Mouse (Mus musculus): ENCODE results near the gene Etv1. TPM values are rescaled to one million over a fixed set of nuclear protein-coding genes. Genes with fewer than 3 reads are reported as not detected.
"Not testable (repeated sequence)": the region's sequence is repeated elsewhere in the genome, so short reads cannot be mapped to it uniquely, and the experiment has no call there.

The Etv1 gene
- polyA plus RNA-seq, 1 experiment from 2014 or later = 13.5 TPM

- 84% methylated on average over 4 of the region's 4 CpGs for WGBS
- no peak overlapping the region for H3K4me3 ChIP-seq
- no peaks in the 10 kb centered on the region for H3K27me3 ChIP-seq
- no peak overlapping the region for H3K4me2 ChIP-seq (replicated peaks)
- ATAC-seq (ENCODE audit: low FRiP score, low read depth) = no peak
- no peaks in the 10 kb centered on the region for H3K4me1 ChIP-seq
- H3K27ac ChIP-seq (replicated peaks) = no peak overlapping the region
- H3K9me3 ChIP-seq = no peaks in the 10 kb centered on the region
- no peak overlapping the region for H3K9ac ChIP-seq (replicated peaks)
- H3K36me3 ChIP-seq = no peaks in the 10 kb centered on the region
These were observed 41.5 kb downstream of the Etv1 start for GRCm38 (mm10) chr12:38820642-38821041.

DNA sequence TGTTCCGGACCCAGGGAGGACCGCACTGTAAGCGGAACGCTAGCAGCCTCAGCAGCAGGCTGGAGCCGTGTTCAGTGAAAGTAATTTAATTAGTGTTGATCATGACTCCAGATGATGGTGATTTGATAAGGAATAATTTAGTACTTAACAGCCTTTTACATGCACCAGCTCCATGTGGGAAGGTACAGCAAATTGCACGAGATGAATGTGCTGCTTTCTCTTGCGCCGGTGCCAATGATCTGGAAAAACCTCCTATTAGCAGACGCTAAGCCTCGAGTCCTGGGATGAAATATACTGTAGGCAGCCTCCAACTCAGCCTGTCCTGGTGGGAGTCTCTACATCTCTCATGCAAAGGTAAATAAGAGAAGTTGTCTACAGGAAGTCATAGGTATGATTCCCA, 45.2 kb downstream of the Etv1 start:
- H3K9me3 ChIP-seq = no peaks in the 10 kb centered on the region
- no peak overlapping the region for H3K4me3 ChIP-seq
- H3K36me3 ChIP-seq = no peaks in the 10 kb centered on the region
- no peak overlapping the region for H3K9ac ChIP-seq (replicated peaks)
- H3K27me3 ChIP-seq = no peaks in the 10 kb centered on the region
- 89% methylated on average over 10 of the region's 10 CpGs for WGBS
- H3K4me2 ChIP-seq (replicated peaks) = no peak overlapping the region
- no peak overlapping the region for H3K27ac ChIP-seq (replicated peaks)
- no peak for ATAC-seq (ENCODE audit: low FRiP score, low read depth)
- H3K4me1 ChIP-seq = no peaks in the 10 kb centered on the region

DNA sequence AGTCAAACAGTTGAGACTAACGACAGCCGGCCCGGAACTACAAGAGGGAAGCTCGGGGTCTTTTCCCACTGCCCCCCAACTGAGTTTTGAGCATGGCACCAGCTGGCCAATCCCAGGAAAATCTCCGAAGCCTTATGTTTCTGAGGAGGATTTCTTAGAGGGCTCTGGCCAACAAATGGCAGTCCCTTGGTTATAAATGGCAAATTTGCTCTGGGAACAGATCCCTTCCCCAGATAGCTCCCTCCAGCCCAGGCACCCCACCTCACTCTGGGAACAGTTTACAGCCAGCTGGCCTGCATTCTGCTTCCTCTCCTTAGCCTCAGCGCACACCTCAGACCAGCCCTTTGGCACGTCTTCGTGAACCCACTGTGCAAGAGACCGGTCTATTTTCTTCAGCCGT, 53.8 kb downstream of the Etv1 start:
- no peak overlapping the region for H3K4me2 ChIP-seq (replicated peaks)
- no peak for ATAC-seq (ENCODE audit: low FRiP score, low read depth)

GRCm38 (mm10) chr12:38834581-38834980, 55.4 kb downstream of the Etv1 start:
- Histone ChIP-seq H3K9ac (replicated peaks) (no peak overlapping the region), H3K9me3 (no peaks in the 10 kb centered on the region), H3K4me2 (replicated peaks) (no peak overlapping the region), H3K4me1 (no peaks in the 10 kb centered on the region), H3K4me3 (no peak overlapping the region), H3K36me3 (no peaks in the 10 kb centered on the region), H3K27me3 (no peaks in the 10 kb centered on the region), H3K27ac (replicated peaks) (no peak overlapping the region)
- 78% methylated on average over 4 of the region's 4 CpGs for WGBS
- ATAC-seq (ENCODE audit: low FRiP score, low read depth) = no peak; the same call in 1 of the 2 replicates

More for the DNA sequence above, 53.8 kb downstream of the Etv1 start:
- Histone ChIP-seq H3K4me1 (no peaks in the 10 kb centered on the region), H3K4me3 (no peak overlapping the region), H3K9me3 (no peaks in the 10 kb centered on the region), H3K36me3 (no peaks in the 10 kb centered on the region), H3K27ac (replicated peaks) (no peak overlapping the region), H3K27me3 (no peaks in the 10 kb centered on the region), H3K9ac (replicated peaks) (no peak overlapping the region)
- 92% methylated on average over 10 of the region's 10 CpGs for WGBS

DNA sequence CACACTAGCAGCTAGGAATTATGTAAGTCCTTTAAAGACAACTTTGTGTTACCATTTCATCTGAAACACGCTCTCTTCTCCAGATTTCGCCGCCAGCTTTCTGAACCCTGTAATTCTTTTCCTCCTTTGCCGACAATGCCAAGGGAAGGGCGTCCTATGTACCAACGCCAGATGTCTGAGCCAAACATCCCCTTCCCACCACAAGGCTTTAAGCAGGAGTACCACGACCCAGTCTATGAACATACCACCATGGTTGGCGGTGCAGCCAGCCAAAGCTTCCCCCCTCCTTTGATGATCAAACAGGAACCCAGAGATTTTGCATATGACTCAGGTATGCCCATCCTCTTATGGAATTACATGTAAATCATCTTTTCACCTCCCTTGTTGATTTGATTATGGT, 55.8 kb downstream of the Etv1 start:
- not testable (repeated sequence) for H3K4me1 ChIP-seq; H3K4me3 ChIP-seq; H3K27ac ChIP-seq (replicated peaks); H3K36me3 ChIP-seq; H3K4me2 ChIP-seq (replicated peaks); H3K9ac ChIP-seq (replicated peaks); ATAC-seq (ENCODE audit: low FRiP score, low read depth); H3K9me3 ChIP-seq; H3K27me3 ChIP-seq
- 88% methylated on average over 7 of the region's 8 CpGs for WGBS

- Histone ChIP-seq H3K9me3 (no peaks in the 10 kb centered on the region), H3K4me2 (replicated peaks) (no peak overlapping the region), H3K4me1 (peaks cover 9% of the 10 kb centered on the region; the same call in 1 of the 2 replicates), H3K9ac (replicated peaks) (no peak overlapping the region), H3K27me3 (no peaks in the 10 kb centered on the region), H3K36me3 (no peaks in the 10 kb centered on the region), H3K4me3 (no peak overlapping the region), H3K27ac (replicated peaks) (no peak overlapping the region)
- peak; percentile 91 for ATAC-seq (ENCODE audit: low FRiP score, low read depth)
- 20% methylated on average over 1 of the region's 1 CpGs for WGBS
These were observed 64.7 kb downstream of the Etv1 start for GRCm38 (mm10) chr12:38843801-38844295.

- ATAC-seq (ENCODE audit: low FRiP score, low read depth) = no peak
- H3K9me3 ChIP-seq = no peaks in the 10 kb centered on the region
- H3K27ac ChIP-seq (replicated peaks) = no peak overlapping the region
- no peaks in the 10 kb centered on the region for H3K27me3 ChIP-seq
- H3K4me3 ChIP-seq = no peak overlapping the region
- no peaks in the 10 kb centered on the region for H3K36me3 ChIP-seq
- peaks cover 9% of the 10 kb centered on the region; the same call in 1 of the 2 replicates for H3K4me1 ChIP-seq
- WGBS = 78% methylated on average over 6 of the region's 6 CpGs
- H3K4me2 ChIP-seq (replicated peaks) = no peak overlapping the region
- no peak overlapping the region for H3K9ac ChIP-seq (replicated peaks)
These were observed 68.5 kb downstream of the Etv1 start for GRCm38 (mm10) chr12:38847500-38848261.

DNA sequence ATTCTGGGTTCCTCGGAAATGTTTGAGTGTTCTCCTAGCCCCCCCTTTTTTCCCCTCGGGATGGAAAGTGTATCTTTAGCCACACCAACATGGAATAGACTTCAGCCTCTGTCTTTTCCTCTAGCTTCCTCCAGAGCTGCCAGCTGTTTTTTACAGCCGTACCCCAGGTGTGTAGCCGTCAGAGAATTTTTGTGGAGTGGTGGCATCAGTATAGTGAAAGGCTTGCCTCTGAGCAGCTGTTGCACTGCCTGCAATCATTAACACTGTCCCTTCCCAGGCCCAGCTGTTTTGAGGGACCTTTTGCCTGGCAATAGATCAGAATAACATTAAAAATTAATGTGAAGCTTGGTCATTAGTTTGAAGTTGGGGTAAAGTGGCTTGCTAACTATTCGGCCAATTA, 70.8 kb downstream of the Etv1 start:
- Histone ChIP-seq H3K4me1 (peaks cover 6% of the 10 kb centered on the region; the same call in 1 of the 2 replicates), H3K27me3 (no peaks in the 10 kb centered on the region), H3K36me3 (no peaks in the 10 kb centered on the region), H3K4me3 (no peak overlapping the region), H3K27ac (replicated peaks) (no peak overlapping the region), H3K9me3 (no peaks in the 10 kb centered on the region), H3K9ac (replicated peaks) (no peak overlapping the region), H3K4me2 (replicated peaks) (no peak overlapping the region)
- ATAC-seq (ENCODE audit: low FRiP score, low read depth) = no peak; the same call in 1 of the 2 replicates
- WGBS = 83% methylated on average over 5 of the region's 5 CpGs

DNA sequence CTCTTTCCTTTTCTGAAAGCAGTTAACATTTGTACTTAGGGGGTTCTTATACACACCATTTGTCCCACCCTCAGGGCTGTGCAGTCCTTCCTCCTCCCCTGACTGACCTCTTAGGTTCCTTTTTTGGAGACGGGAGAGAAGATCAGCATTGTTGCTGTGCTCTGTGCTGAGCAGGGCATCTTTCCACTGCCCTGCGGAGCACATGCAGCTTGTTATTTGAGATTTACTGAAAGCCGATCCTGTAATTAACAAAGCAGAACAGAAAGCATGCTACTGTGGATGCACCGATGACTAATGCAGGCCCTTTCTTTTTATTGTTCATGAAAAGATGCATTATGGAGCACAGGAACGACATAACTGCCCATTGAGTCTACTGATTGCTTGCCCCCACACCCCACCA, 75.1 kb downstream of the Etv1 start:
- 49% methylated on average over 5 of the region's 5 CpGs for WGBS
- no peak for ATAC-seq (ENCODE audit: low FRiP score, low read depth)
- Histone ChIP-seq H3K4me2 (replicated peaks) (no peak overlapping the region), H3K27ac (replicated peaks) (no peak overlapping the region), H3K9me3 (no peaks in the 10 kb centered on the region), H3K4me1 (peaks cover 6% of the 10 kb centered on the region; the same call in 1 of the 2 replicates), H3K36me3 (no peaks in the 10 kb centered on the region), H3K27me3 (no peaks in the 10 kb centered on the region), H3K4me3 (no peak overlapping the region), H3K9ac (replicated peaks) (no peak overlapping the region)

DNA sequence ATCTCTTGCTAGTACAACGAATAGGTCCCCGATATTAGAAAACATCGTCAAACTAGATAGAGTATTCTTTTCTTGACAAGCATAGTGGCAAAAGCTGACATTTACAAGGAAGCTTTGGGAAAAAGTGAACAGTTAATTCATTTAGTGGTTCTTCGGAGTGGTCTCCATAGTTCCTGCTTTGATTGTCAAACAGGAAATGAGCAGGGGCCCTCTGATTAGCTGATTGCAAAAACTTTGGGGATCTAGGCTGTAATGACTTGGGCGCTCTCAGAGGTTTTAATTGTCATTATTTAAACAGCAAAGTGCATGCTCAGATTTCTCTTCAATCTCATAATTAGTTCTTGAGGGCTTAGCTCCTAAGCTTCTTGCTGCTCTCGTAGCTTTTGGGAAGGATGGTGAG, 75.6 kb downstream of the Etv1 start:
- no peak overlapping the region for H3K27ac ChIP-seq (replicated peaks)
- no peak overlapping the region for H3K4me2 ChIP-seq (replicated peaks)
- H3K4me3 ChIP-seq = no peak overlapping the region
- WGBS = 74% methylated on average over 6 of the region's 6 CpGs
- no peak overlapping the region for H3K9ac ChIP-seq (replicated peaks)
- H3K36me3 ChIP-seq = no peaks in the 10 kb centered on the region
- no peaks in the 10 kb centered on the region for H3K9me3 ChIP-seq
- H3K4me1 ChIP-seq = peaks cover 6% of the 10 kb centered on the region; the same call in 1 of the 2 replicates
- no peaks in the 10 kb centered on the region for H3K27me3 ChIP-seq
- no peak for ATAC-seq (ENCODE audit: low FRiP score, low read depth)

DNA sequence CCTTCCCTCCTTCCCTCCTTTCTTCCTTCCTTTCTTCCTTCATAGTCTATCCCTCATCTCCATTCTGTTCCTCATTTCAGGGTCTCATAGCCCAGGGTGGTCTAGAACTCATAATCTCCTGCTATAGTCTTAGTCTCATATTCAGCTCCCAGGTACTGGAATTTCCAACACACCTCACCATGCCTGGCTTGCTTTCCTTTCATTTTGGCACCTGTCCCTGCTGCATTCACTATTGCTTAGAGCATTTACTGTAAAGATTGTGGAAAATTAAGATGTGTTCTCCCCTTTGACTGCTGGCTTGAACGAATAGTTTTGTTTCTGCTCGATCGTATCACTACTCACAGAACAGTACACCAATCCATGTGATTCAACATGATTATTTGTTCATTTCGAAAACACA, 80.5 kb downstream of the Etv1 start:
- no peaks in the 10 kb centered on the region for H3K27me3 ChIP-seq
- peaks cover 9% of the 10 kb centered on the region; the same call in 1 of the 2 replicates for H3K4me1 ChIP-seq
- WGBS = 95% methylated on average over 4 of the region's 4 CpGs
- no peaks in the 10 kb centered on the region for H3K9me3 ChIP-seq
- no peak overlapping the region for H3K4me3 ChIP-seq
- no peak for ATAC-seq (ENCODE audit: low FRiP score, low read depth)
- H3K27ac ChIP-seq (replicated peaks) = no peak overlapping the region
- H3K4me2 ChIP-seq (replicated peaks) = no peak overlapping the region
- H3K9ac ChIP-seq (replicated peaks) = no peak overlapping the region
- no peaks in the 10 kb centered on the region for H3K36me3 ChIP-seq

- Histone ChIP-seq H3K9ac (replicated peaks) (no peak overlapping the region), H3K27me3 (no peaks in the 10 kb centered on the region), H3K4me3 (no peak overlapping the region), H3K4me1 (peaks cover 9% of the 10 kb centered on the region; the same call in 1 of the 2 replicates), H3K4me2 (replicated peaks) (no peak overlapping the region), H3K9me3 (no peaks in the 10 kb centered on the region), H3K36me3 (no peaks in the 10 kb centered on the region), H3K27ac (replicated peaks) (no peak overlapping the region)
- no peak for ATAC-seq (ENCODE audit: low FRiP score, low read depth)
- WGBS = 59% methylated on average over 7 of the region's 7 CpGs
These were observed 81.3 kb downstream of the Etv1 start for GRCm38 (mm10) chr12:38860168-38861115.

Measured in midbrain, embryonic 12.5 days (tissue).